Comparison of ENCODE assay signal across 15 mouse cellular contexts in the genomic region with DNA sequence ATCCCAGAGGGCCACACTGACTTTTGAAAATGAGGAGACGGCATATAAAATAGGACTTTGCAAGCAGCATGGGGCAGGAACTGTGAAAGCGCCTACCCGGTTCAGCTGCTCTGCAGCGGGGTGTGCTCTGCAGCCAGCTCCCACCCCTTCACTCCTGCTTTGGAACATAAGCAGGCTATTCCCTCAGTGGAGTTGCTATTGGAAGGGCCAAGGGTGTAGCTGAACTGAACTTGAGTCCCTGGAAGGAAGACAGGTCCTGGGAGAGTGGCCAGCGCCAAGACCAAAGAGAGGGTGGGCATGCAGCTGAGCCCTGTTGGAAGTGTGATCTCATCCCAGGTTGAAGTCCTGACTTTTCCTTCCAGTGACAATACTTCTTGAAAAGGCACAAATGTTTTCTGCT.
DNase-seq lines count a peak whose midpoint lies in the region; ATAC-seq and TF ChIP-seq lines count a peak whose summit lies in the region.
"Had no signal": no experiment of that assay in that cellular context is flagged by ENCODE, and none has a peak within 500 bp of the region (broad histone marks: within the 10 kb centered on the region; RNA-seq: fewer than 3 reads in every experiment).

No protein-coding gene starts in this region.

- TF ChIP-seq EP300 in stomach, postnatal 0 days (optimal IDR thresholded peaks at IDR 0.05), result no peak

- no peak for TF ChIP-seq CTCF in intestine, postnatal 0 days (IDR thresholded peaks at IDR 0.05; ENCODE audit: low read depth)
- no peak for TF ChIP-seq CTCF in stomach, postnatal 0 days (IDR thresholded peaks at IDR 0.05; ENCODE audit: low read depth)

- DNase-seq in intestine, embryonic 14.5 days (ENCODE audit: low spot score), result no peak
- peak; percentile 46 for DNase-seq in urinary bladder, postnatal 14 days (ENCODE audit: low spot score)
- no peak for DNase-seq in urinary bladder, adult 2 months (ENCODE audit: low spot score)
- peak; percentile 18 for DNase-seq in stomach, postnatal 0 days (ENCODE audit: low spot score)
- DNase-seq: adrenal gland, postnatal 14 days; kidney, postnatal 36 days; midbrain, embryonic 14.5 days; right cerebral cortex, postnatal 4 days; thymus, adult 2 months had no signal

- no peak overlapping the region for H3K4me2 ChIP-seq in intestine, embryonic 14.5 days (ENCODE audit: low read length)
- H3K4me2 ChIP-seq in intestine, postnatal 0 days (replicated peaks; ENCODE audit: low read depth), result no peak overlapping the region
- no peak overlapping the region for H3K4me2 ChIP-seq in heart, embryonic 16.5 days (ENCODE audit: low read depth, low read length)
- no peak overlapping the region for H3K4me2 ChIP-seq in stomach, postnatal 0 days (replicated peaks; ENCODE audit: low read depth)
- H3K4me2 ChIP-seq in neural tube, embryonic 15.5 days, result no peak overlapping the region
- H3K4me2 ChIP-seq: lung, embryonic 15.5 days had no signal

- 65% methylated on average over 5 of the region's 5 CpGs for WGBS in intestine, embryonic 14.5 days
- 70% methylated on average over 5 of the region's 5 CpGs for WGBS in intestine, postnatal 0 days
- WGBS in heart, embryonic 16.5 days, result 62% methylated on average over 5 of the region's 5 CpGs
- 45% methylated on average over 5 of the region's 5 CpGs for WGBS in stomach, postnatal 0 days
- 72% methylated on average over 5 of the region's 5 CpGs for WGBS in neural tube, embryonic 15.5 days

- H3K27ac ChIP-seq in intestine, embryonic 14.5 days (ENCODE audit: low read depth), result peak overlapping the region; percentile 33; the same call in 1 of the 2 replicates
- no peak overlapping the region for H3K27ac ChIP-seq in intestine, postnatal 0 days (ENCODE audit: low read depth, low read length)
- H3K27ac ChIP-seq in heart, embryonic 16.5 days (ENCODE audit: low read length), result no peak overlapping the region; the same call in 1 of the 2 replicates
- no peak overlapping the region for H3K27ac ChIP-seq in stomach, postnatal 0 days (replicated peaks)
- no peak overlapping the region for H3K27ac ChIP-seq in neural tube, embryonic 15.5 days (replicated peaks)
- H3K27ac ChIP-seq: lung, embryonic 15.5 days had no signal

- no peak; the same call in 1 of the 2 replicates for ATAC-seq in intestine, embryonic 14.5 days (replicated peaks; ENCODE audit: low FRiP score, low TSS enrichment, low read depth)
- no peak for ATAC-seq in intestine, postnatal 0 days
- ATAC-seq in heart, embryonic 16.5 days (replicated peaks; ENCODE audit: extremely low read depth, insufficient read depth, low FRiP score), result 0 out of 2 replicates have a peak, but pooled peaks have one; percentile 28
- peak; percentile 54; the same call in 1 of the 2 replicates for ATAC-seq in stomach, postnatal 0 days (ENCODE audit: low FRiP score, low TSS enrichment)
- ATAC-seq in neural tube, embryonic 15.5 days (ENCODE audit: low FRiP score), result no peak
- ATAC-seq: forebrain, embryonic 14.5 days had no signal

- H3K9ac ChIP-seq in intestine, embryonic 14.5 days (ENCODE audit: low read length), result no peak overlapping the region
- H3K9ac ChIP-seq in intestine, postnatal 0 days (ENCODE audit: low read depth, low read length), result no peak overlapping the region
- H3K9ac ChIP-seq in heart, embryonic 16.5 days (ENCODE audit: low read length), result no peak overlapping the region
- H3K9ac ChIP-seq in stomach, postnatal 0 days (ENCODE audit: low read length), result no peak overlapping the region
- no peak overlapping the region for H3K9ac ChIP-seq in neural tube, embryonic 15.5 days (replicated peaks)
- H3K9ac ChIP-seq: lung, embryonic 15.5 days had no signal

- H3K4me1 ChIP-seq in intestine, embryonic 14.5 days (replicated peaks; ENCODE audit: control insufficient read depth, insufficient read depth, low read length), result peaks cover 3% of the 10 kb centered on the region
- H3K4me1 ChIP-seq in intestine, postnatal 0 days (replicated peaks; ENCODE audit: control insufficient read depth, insufficient read depth, low read length), result no peaks in the 10 kb centered on the region
- H3K4me1 ChIP-seq in heart, embryonic 16.5 days (ENCODE audit: control insufficient read depth, insufficient read depth, low read length), result peaks cover 8% of the 10 kb centered on the region
- H3K4me1 ChIP-seq in stomach, postnatal 0 days (replicated peaks; ENCODE audit: control insufficient read depth, insufficient read depth), result no peaks in the 10 kb centered on the region
- H3K4me1 ChIP-seq in neural tube, embryonic 15.5 days, result peaks cover 3% of the 10 kb centered on the region; the same call in 1 of the 2 replicates
- H3K4me1 ChIP-seq: lung, embryonic 15.5 days had no signal

- H3K36me3 ChIP-seq in intestine, embryonic 14.5 days (ENCODE audit: control insufficient read depth, insufficient read depth, low read length), result no peaks in the 10 kb centered on the region
- H3K36me3 ChIP-seq in intestine, postnatal 0 days (ENCODE audit: control insufficient read depth, insufficient read depth), result no peaks in the 10 kb centered on the region
- H3K36me3 ChIP-seq in heart, embryonic 16.5 days (ENCODE audit: control insufficient read depth, insufficient read depth), result no peaks in the 10 kb centered on the region
- no peaks in the 10 kb centered on the region for H3K36me3 ChIP-seq in stomach, postnatal 0 days (ENCODE audit: control insufficient read depth, insufficient read depth, low read length)
- no peaks in the 10 kb centered on the region for H3K36me3 ChIP-seq in neural tube, embryonic 15.5 days
- H3K36me3 ChIP-seq: lung, embryonic 15.5 days had no signal

- no peaks in the 10 kb centered on the region for H3K9me3 ChIP-seq in intestine, embryonic 14.5 days (ENCODE audit: control insufficient read depth, low read length)
- no peaks in the 10 kb centered on the region for H3K9me3 ChIP-seq in intestine, postnatal 0 days (ENCODE audit: control insufficient read depth)
- H3K9me3 ChIP-seq in heart, embryonic 16.5 days (replicated peaks; ENCODE audit: control insufficient read depth, low read length), result no peaks in the 10 kb centered on the region
- no peaks in the 10 kb centered on the region for H3K9me3 ChIP-seq in stomach, postnatal 0 days (ENCODE audit: control insufficient read depth, low read length)
- no peaks in the 10 kb centered on the region for H3K9me3 ChIP-seq in neural tube, embryonic 15.5 days (replicated peaks)
- H3K9me3 ChIP-seq: lung, embryonic 15.5 days had no signal

- no peaks in the 10 kb centered on the region for H3K27me3 ChIP-seq in intestine, embryonic 14.5 days (replicated peaks; ENCODE audit: control insufficient read depth, insufficient read depth, low read length)
- H3K27me3 ChIP-seq in intestine, postnatal 0 days (replicated peaks; ENCODE audit: control insufficient read depth, insufficient read depth, low read length), result no peaks in the 10 kb centered on the region
- H3K27me3 ChIP-seq in heart, embryonic 16.5 days (ENCODE audit: control insufficient read depth, insufficient read depth, low read length), result no peaks in the 10 kb centered on the region
- H3K27me3 ChIP-seq in stomach, postnatal 0 days (ENCODE audit: control insufficient read depth, insufficient read depth, low read length), result no peaks in the 10 kb centered on the region
- no peaks in the 10 kb centered on the region for H3K27me3 ChIP-seq in neural tube, embryonic 15.5 days (replicated peaks)
- H3K27me3 ChIP-seq: CH12.LX; lung, embryonic 15.5 days had no signal

- H3K4me3 ChIP-seq in intestine, embryonic 14.5 days (ENCODE audit: low read depth, low read length), result no peak overlapping the region
- no peak overlapping the region for H3K4me3 ChIP-seq in intestine, postnatal 0 days (ENCODE audit: low read depth, low read length)
- no peak overlapping the region for H3K4me3 ChIP-seq in heart, embryonic 16.5 days (ENCODE audit: low read length)
- H3K4me3 ChIP-seq in stomach, postnatal 0 days (ENCODE audit: low read depth, low read length), result no peak overlapping the region
- H3K4me3 ChIP-seq in neural tube, embryonic 15.5 days (replicated peaks), result no peak overlapping the region
- H3K4me3 ChIP-seq: lung, embryonic 15.5 days had no signal

Comparison
In these comparisons a context has a peak if more than half of its experiments do, and no peak if none do; other contexts are left out.
1. DNase-seq: peak in urinary bladder, postnatal 14 days (single experiment) and stomach, postnatal 0 days (single experiment); none in intestine, embryonic 14.5 days (single experiment) and urinary bladder, adult 2 months (single experiment).
2. ATAC-seq: peak in heart, embryonic 16.5 days (single experiment) and stomach, postnatal 0 days (single experiment); none in intestine, embryonic 14.5 days (single experiment), intestine, postnatal 0 days (single experiment) and neural tube, embryonic 15.5 days (single experiment).